In genomic region chr11:76789252-76789651, GRCm38 (mm10) we compare ENCODE assay signal across 9 mouse cellular contexts. TPM values are rescaled to one million over a fixed set of nuclear protein-coding genes. Genes with fewer than 3 reads are reported as not detected.
DNase-seq lines count a peak whose midpoint lies in the region; ATAC-seq and TF ChIP-seq lines count a peak whose summit lies in the region.
"Had no signal": no experiment of that assay in that cellular context is flagged by ENCODE, and none has a peak within 500 bp of the region (broad histone marks: within the 10 kb centered on the region; RNA-seq: fewer than 3 reads in every experiment).

No protein-coding gene starts in this region.

- DNase-seq in hindbrain, embryonic 14.5 days (ENCODE audit: low spot score) = peak; percentile 81
- DNase-seq in A20 (ENCODE audit: low read depth, low spot score) (peak; percentile 65), Patski (ENCODE audit: low read depth, low spot score) (no peak)
- DNase-seq in cerebellum, postnatal 25 days = peak; percentile 31 to 73
- peak; percentile 85 for DNase-seq in hindbrain, postnatal 0 days (ENCODE audit: low spot score)
- DNase-seq in liver, postnatal 0 days = peak; percentile 48
- DNase-seq in telencephalon, adult 2 months (ENCODE audit: low read depth, low spot score) = peak; percentile 28

- H3K36me3 ChIP-seq in hindbrain, embryonic 14.5 days (replicated peaks; ENCODE audit: control insufficient read depth, insufficient read depth) = peaks cover 64% of the 10 kb centered on the region
- peaks cover 25% of the 10 kb centered on the region for H3K36me3 ChIP-seq in hindbrain, embryonic 16.5 days (ENCODE audit: control insufficient read depth, insufficient read depth, low read length)
- H3K36me3 ChIP-seq in hindbrain, postnatal 0 days (ENCODE audit: insufficient read depth, low read length) = peaks cover 50% of the 10 kb centered on the region
- H3K36me3 ChIP-seq in liver, postnatal 0 days (replicated peaks; ENCODE audit: insufficient read depth, low read length) = peaks cover 55% of the 10 kb centered on the region

- ATAC-seq in hindbrain, embryonic 14.5 days (ENCODE audit: low FRiP score) = no peak
- no peak for ATAC-seq in hindbrain, embryonic 16.5 days
- ATAC-seq in Patski = no peak
- ATAC-seq in hindbrain, postnatal 0 days = no peak
- no peak for ATAC-seq in liver, postnatal 0 days

- in situ Hi-C loops in Patski (cut with MboI; ENCODE audit: low pct_unique_long_range_greater_than_20kb) = loop anchor here (5.0 to 10.0 kb wide), 2 partner anchors 103 to 306 kb away; no protein-coding TSS in a partner anchor

- no peak overlapping the region for H3K4me3 ChIP-seq in hindbrain, embryonic 14.5 days (replicated peaks; ENCODE audit: low read length)
- no peak overlapping the region for H3K4me3 ChIP-seq in hindbrain, embryonic 16.5 days (ENCODE audit: low read length)
- H3K4me3 ChIP-seq in hindbrain, postnatal 0 days (ENCODE audit: low read length) = no peak overlapping the region
- H3K4me3 ChIP-seq in liver, postnatal 0 days (ENCODE audit: low read depth, low read length) = no peak overlapping the region
- H3K4me3 ChIP-seq: embryonic facial prominence, embryonic 15.5 days had no signal

- CTCF ChIA-PET in Patski (lab: Charles Lee) = interaction anchor here (0.8 to 2.4 kb wide), 9 partner anchors 8 to 303 kb away, joined by 3 to 11 read pairs (median 4); no protein-coding TSS in a partner anchor

- H3K27me3 ChIP-seq in hindbrain, embryonic 14.5 days (ENCODE audit: control insufficient read depth, insufficient read depth, low read length) = no peaks in the 10 kb centered on the region
- H3K27me3 ChIP-seq in hindbrain, embryonic 16.5 days (replicated peaks; ENCODE audit: control insufficient read depth, insufficient read depth, low read length) = no peaks in the 10 kb centered on the region
- no peaks in the 10 kb centered on the region for H3K27me3 ChIP-seq in Patski
- no peaks in the 10 kb centered on the region for H3K27me3 ChIP-seq in hindbrain, postnatal 0 days (ENCODE audit: insufficient read depth, low read length)
- H3K27me3 ChIP-seq in liver, postnatal 0 days (ENCODE audit: insufficient read depth, low read length) = no peaks in the 10 kb centered on the region
- H3K27me3 ChIP-seq: embryonic facial prominence, embryonic 15.5 days had no signal

- H3K9me3 ChIP-seq in hindbrain, embryonic 14.5 days (ENCODE audit: control insufficient read depth, low read length) = no peaks in the 10 kb centered on the region
- no peaks in the 10 kb centered on the region for H3K9me3 ChIP-seq in hindbrain, embryonic 16.5 days (ENCODE audit: control insufficient read depth, low read length)
- H3K9me3 ChIP-seq in hindbrain, postnatal 0 days (ENCODE audit: low read length) = no peaks in the 10 kb centered on the region
- no peaks in the 10 kb centered on the region for H3K9me3 ChIP-seq in liver, postnatal 0 days (ENCODE audit: low read length)
- H3K9me3 ChIP-seq: embryonic facial prominence, embryonic 15.5 days had no signal

- H3K9ac ChIP-seq in hindbrain, embryonic 14.5 days = no peak overlapping the region
- H3K9ac ChIP-seq in hindbrain, embryonic 16.5 days (ENCODE audit: low read depth, low read length) = no peak overlapping the region
- H3K9ac ChIP-seq in hindbrain, postnatal 0 days (replicated peaks; ENCODE audit: low read length) = no peak overlapping the region
- H3K9ac ChIP-seq in liver, postnatal 0 days (replicated peaks) = no peak overlapping the region
- H3K9ac ChIP-seq: embryonic facial prominence, embryonic 15.5 days had no signal

- no peaks in the 10 kb centered on the region for H3K4me1 ChIP-seq in hindbrain, embryonic 14.5 days (replicated peaks; ENCODE audit: control insufficient read depth, insufficient read depth, low read length)
- H3K4me1 ChIP-seq in hindbrain, embryonic 16.5 days (ENCODE audit: control insufficient read depth, insufficient read depth, low read depth, low read length) = no peaks in the 10 kb centered on the region
- no peaks in the 10 kb centered on the region for H3K4me1 ChIP-seq in hindbrain, postnatal 0 days (ENCODE audit: insufficient read depth, low read length)
- H3K4me1 ChIP-seq in liver, postnatal 0 days (ENCODE audit: insufficient read depth) = no peaks in the 10 kb centered on the region
- H3K4me1 ChIP-seq: embryonic facial prominence, embryonic 15.5 days had no signal

- peak; percentile 76 for TF ChIP-seq CTCF in Patski (IDR thresholded peaks at IDR 0.05)
- TF ChIP-seq CTCF in hindbrain, postnatal 0 days (IDR thresholded peaks at IDR 0.05; ENCODE audit: low read depth) = peak; percentile 86
- peak; percentile 89 for TF ChIP-seq CTCF in liver, postnatal 0 days (IDR thresholded peaks at IDR 0.05; ENCODE audit: low read depth)

- H3K27ac ChIP-seq in hindbrain, embryonic 14.5 days = no peak overlapping the region
- no peak overlapping the region for H3K27ac ChIP-seq in hindbrain, embryonic 16.5 days (ENCODE audit: low read depth, low read length)
- H3K27ac ChIP-seq in hindbrain, postnatal 0 days = no peak overlapping the region
- no peak overlapping the region for H3K27ac ChIP-seq in liver, postnatal 0 days (ENCODE audit: low read depth)
- H3K27ac ChIP-seq: embryonic facial prominence, embryonic 15.5 days had no signal

- POLR2A ChIA-PET in Patski (lab: Charles Lee) = no interaction called here

- 92% methylated on average over 1 of the region's 1 CpGs for WGBS in hindbrain, embryonic 14.5 days
- 95% methylated on average over 1 of the region's 1 CpGs for WGBS in hindbrain, embryonic 16.5 days
- WGBS in hindbrain, postnatal 0 days = 90% methylated on average over 1 of the region's 1 CpGs
- 97% methylated on average over 1 of the region's 1 CpGs for WGBS in liver, postnatal 0 days (ENCODE audit: insufficient replicate concordance)

- H3K4me2 ChIP-seq in hindbrain, embryonic 14.5 days (replicated peaks) = no peak overlapping the region
- no peak overlapping the region for H3K4me2 ChIP-seq in hindbrain, embryonic 16.5 days (ENCODE audit: low read length)
- no peak overlapping the region for H3K4me2 ChIP-seq in hindbrain, postnatal 0 days (ENCODE audit: low read depth, low read length)
- no peak overlapping the region for H3K4me2 ChIP-seq in liver, postnatal 0 days (ENCODE audit: low read depth, low read length)
- H3K4me2 ChIP-seq: embryonic facial prominence, embryonic 15.5 days had no signal

- TF ChIP-seq EP300 in liver, postnatal 0 days (IDR thresholded peaks at IDR 0.05; ENCODE audit: low read depth) = no peak

RNA-seq across cellular contexts. Expression of gene Gosr1, which starts 25.9 kb away (rescaled TPM):
- 36.0 and 39.6 TPM in 2 replicates for polyA plus RNA-seq in hindbrain, embryonic 14.5 days (2014; fragmentation: Nextera tagmentation; extraction: Ambion mirVana)
- polyA plus RNA-seq in hindbrain, embryonic 16.5 days (2015; fragmentation: Nextera tagmentation; extraction: Ambion mirVana) = 25.5 and 25.9 TPM in 2 replicates
- polyA plus RNA-seq in Patski (2021) = 49.7 TPM
- total RNA-seq in hindbrain, postnatal 0 days (2014; rRNA removed) = 29.8 and 40.0 TPM in 2 replicates
- polyA plus RNA-seq in hindbrain, postnatal 0 days (2015; fragmentation: Nextera tagmentation; extraction: Ambion mirVana) = 25.4 and 25.7 TPM in 2 replicates
- 10.1 and 12.9 TPM in 2 replicates for polyA plus RNA-seq in liver, postnatal 0 days (2015; fragmentation: Nextera tagmentation; extraction: Ambion mirVana)

RNA-seq across cellular contexts. Expression of gene Cpd, which starts 57.6 kb away (rescaled TPM):
- polyA plus RNA-seq in hindbrain, embryonic 14.5 days (2014; fragmentation: Nextera tagmentation; extraction: Ambion mirVana) = 12.7 TPM in 2 replicates
- polyA plus RNA-seq in hindbrain, embryonic 16.5 days (2015; fragmentation: Nextera tagmentation; extraction: Ambion mirVana) = 3.8 and 5.6 TPM in 2 replicates
- 125 TPM for polyA plus RNA-seq in Patski (2021)
- total RNA-seq in hindbrain, postnatal 0 days (2014; rRNA removed) = 34.7 and 41.3 TPM in 2 replicates
- 3.9 and 5.7 TPM in 2 replicates for polyA plus RNA-seq in hindbrain, postnatal 0 days (2015; fragmentation: Nextera tagmentation; extraction: Ambion mirVana)
- polyA plus RNA-seq in liver, postnatal 0 days (2015; fragmentation: Nextera tagmentation; extraction: Ambion mirVana) = 3.3 and 3.7 TPM in 2 replicates
